Comparison of ENCODE assay signal across 11 mouse cellular contexts in the genomic region with DNA sequence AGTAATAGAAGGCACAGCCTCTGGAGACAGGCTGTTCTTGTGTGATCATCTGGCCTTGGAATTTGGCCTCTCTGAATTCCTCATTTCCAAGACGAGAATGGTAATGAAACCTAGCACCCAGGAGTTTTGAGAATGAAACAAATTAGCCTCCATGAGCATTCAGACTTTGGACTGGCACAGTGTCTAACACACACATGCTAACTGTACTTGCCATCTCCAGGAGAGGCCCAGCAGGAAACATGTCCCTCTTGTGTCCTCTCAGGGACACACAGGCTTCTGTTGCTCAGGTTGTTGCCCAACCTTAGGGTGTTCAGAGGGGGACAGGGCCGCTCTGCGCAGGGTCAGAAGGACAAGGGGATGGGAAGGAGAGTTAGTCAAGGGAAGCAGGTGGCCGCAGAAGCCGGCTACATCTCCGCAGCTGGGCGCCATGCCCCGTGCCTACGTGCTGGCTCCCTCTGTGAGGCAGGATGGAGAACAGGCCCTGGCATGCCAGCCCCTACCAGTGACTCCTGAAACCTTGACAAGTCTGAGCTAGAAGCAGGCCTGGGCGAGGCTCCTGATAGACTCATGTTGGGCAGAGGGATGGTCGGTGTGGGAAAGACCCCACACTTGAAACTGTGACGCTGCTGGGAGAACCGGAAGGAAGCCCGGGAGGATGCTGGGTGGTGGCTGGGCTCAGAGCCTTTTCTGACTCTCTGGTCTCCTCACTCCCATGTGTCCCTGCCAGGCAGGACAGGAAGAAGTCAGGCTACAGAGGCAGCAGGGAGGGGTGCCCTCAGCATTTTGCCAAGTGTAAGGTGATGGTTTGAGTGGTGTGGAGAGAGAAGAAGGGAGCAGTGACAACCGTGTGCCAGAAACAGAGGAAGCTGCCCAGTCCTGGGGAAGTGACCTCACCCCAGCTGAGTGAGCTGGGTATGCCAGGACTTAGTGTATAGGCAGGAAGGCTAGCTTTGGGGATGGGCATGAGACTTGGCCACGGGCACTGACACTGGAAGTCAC. TPM values are rescaled to one million over a fixed set of nuclear protein-coding genes. Genes with fewer than 3 reads are reported as not detected.
DNase-seq lines count a peak whose midpoint lies in the region; ATAC-seq and TF ChIP-seq lines count a peak whose summit lies in the region.
"Had no signal": no experiment of that assay in that cellular context is flagged by ENCODE, and none has a peak within 500 bp of the region (broad histone marks: within the 10 kb centered on the region; RNA-seq: fewer than 3 reads in every experiment).

No protein-coding gene starts in this region.

- no peak overlapping the region for H3K9ac ChIP-seq in heart, embryonic 16.5 days (ENCODE audit: low read length)
- no peak overlapping the region for H3K9ac ChIP-seq in heart, embryonic 11.5 days (ENCODE audit: low read depth, low read length)
- H3K9ac ChIP-seq in hindbrain, embryonic 12.5 days, result no peak overlapping the region
- H3K9ac ChIP-seq: forebrain, embryonic 15.5 days had no signal

- H3K27ac ChIP-seq in heart, embryonic 16.5 days (ENCODE audit: low read length), result no peak overlapping the region
- no peak overlapping the region for H3K27ac ChIP-seq in heart, embryonic 11.5 days (ENCODE audit: low read depth, low read length)
- H3K27ac ChIP-seq in hindbrain, embryonic 12.5 days, result no peak overlapping the region
- H3K27ac ChIP-seq: forebrain, embryonic 15.5 days had no signal

- 0 out of 2 replicates have a peak, but pooled peaks have one; percentile 31 for ATAC-seq in heart, embryonic 16.5 days (replicated peaks; ENCODE audit: extremely low read depth, insufficient read depth, low FRiP score)
- no peak for ATAC-seq in heart, embryonic 11.5 days (replicated peaks; ENCODE audit: insufficient number of reproducible peaks, low FRiP score, low TSS enrichment)
- ATAC-seq in hindbrain, embryonic 12.5 days (ENCODE audit: low FRiP score), result no peak
- ATAC-seq: forebrain, embryonic 15.5 days had no signal

- H3ac ChIP-seq in C2C12 (ENCODE audit: control insufficient read depth, insufficient read length, low read depth), result peak overlapping the region; percentile 6

- no peaks in the 10 kb centered on the region for H3K36me3 ChIP-seq in heart, embryonic 16.5 days (ENCODE audit: control insufficient read depth, insufficient read depth)
- no peaks in the 10 kb centered on the region for H3K36me3 ChIP-seq in heart, embryonic 11.5 days (ENCODE audit: control insufficient read depth, insufficient read depth, low read length)
- no peaks in the 10 kb centered on the region for H3K36me3 ChIP-seq in C2C12 (ENCODE audit: control insufficient read depth, insufficient read depth)
- H3K36me3 ChIP-seq in hindbrain, embryonic 12.5 days, result no peaks in the 10 kb centered on the region
- H3K36me3 ChIP-seq: forebrain, embryonic 15.5 days had no signal

- H3K4me1 ChIP-seq in heart, embryonic 16.5 days (ENCODE audit: control insufficient read depth, insufficient read depth, low read length), result 0 out of 2 replicates have a peak, but pooled peaks cover 2% of the 10 kb centered on the region
- H3K4me1 ChIP-seq in heart, embryonic 11.5 days (ENCODE audit: control insufficient read depth, insufficient read depth, low read length), result peaks cover 5% of the 10 kb centered on the region; the same call in 1 of the 2 replicates
- H3K4me1 ChIP-seq in hindbrain, embryonic 12.5 days, result peaks cover 61% of the 10 kb centered on the region

- no peak overlapping the region for H3K4me2 ChIP-seq in heart, embryonic 16.5 days (ENCODE audit: low read depth, low read length)
- H3K4me2 ChIP-seq in heart, embryonic 11.5 days, result no peak overlapping the region
- no peak overlapping the region for H3K4me2 ChIP-seq in hindbrain, embryonic 12.5 days (replicated peaks)
- H3K4me2 ChIP-seq: forebrain, embryonic 15.5 days had no signal

- H3K27me3 ChIP-seq in heart, embryonic 16.5 days (ENCODE audit: control insufficient read depth, insufficient read depth, low read length), result no peaks in the 10 kb centered on the region
- H3K27me3 ChIP-seq in heart, embryonic 11.5 days (ENCODE audit: control insufficient read depth, insufficient read depth, low read length), result no peaks in the 10 kb centered on the region
- H3K27me3 ChIP-seq in C2C12 (ENCODE audit: control insufficient read depth, insufficient read depth, insufficient read length), result no peaks in the 10 kb centered on the region
- no peaks in the 10 kb centered on the region for H3K27me3 ChIP-seq in hindbrain, embryonic 12.5 days
- H3K27me3 ChIP-seq: forebrain, embryonic 15.5 days had no signal

- DNase-seq in cerebellum, postnatal 25 days, result peak; percentile 61 to 63
- peak; percentile 46 to 66 for DNase-seq in kidney, postnatal 36 days
- DNase-seq in adrenal gland, postnatal 4 days (ENCODE audit: low spot score in 2 of 2), result no peak
- DNase-seq in adipocyte (ENCODE audit: low spot score), result no peak
- DNase-seq: adrenal gland, postnatal 25 days; left cerebral cortex, postnatal 4 days had no signal

- H3K79me3 ChIP-seq in C2C12 (ENCODE audit: low read depth), result peaks cover 2% of the 10 kb centered on the region

- H3K79me2 ChIP-seq in C2C12 (ENCODE audit: control insufficient read depth, insufficient read depth), result no peaks in the 10 kb centered on the region

- no peak for TF ChIP-seq CTCF in C2C12 (IDR thresholded peaks at IDR 0.05; ENCODE audit: control insufficient read depth, insufficient read depth, insufficient read length)

- 71% methylated on average over 16 of the region's 16 CpGs for WGBS in heart, embryonic 16.5 days
- 77% methylated on average over 16 of the region's 16 CpGs for WGBS in heart, embryonic 11.5 days (ENCODE audit: insufficient replicate concordance)
- 83% methylated on average over 16 of the region's 16 CpGs for whole genome bisulfite sequencing in hindbrain, embryonic 12.5 days

- H3K9me3 ChIP-seq in heart, embryonic 16.5 days (replicated peaks; ENCODE audit: control insufficient read depth, low read length), result no peaks in the 10 kb centered on the region
- H3K9me3 ChIP-seq in heart, embryonic 11.5 days (replicated peaks; ENCODE audit: control insufficient read depth, low read length), result no peaks in the 10 kb centered on the region
- no peaks in the 10 kb centered on the region for H3K9me3 ChIP-seq in hindbrain, embryonic 12.5 days (replicated peaks)
- H3K9me3 ChIP-seq: forebrain, embryonic 15.5 days had no signal

- no peak overlapping the region for H3K4me3 ChIP-seq in heart, embryonic 16.5 days (ENCODE audit: low read length)
- H3K4me3 ChIP-seq in heart, embryonic 11.5 days (ENCODE audit: low read depth, low read length), result no peak overlapping the region
- no peak overlapping the region for H3K4me3 ChIP-seq in C2C12 (ENCODE audit: insufficient read depth, poor library complexity, severe bottlenecking)
- H3K4me3 ChIP-seq in hindbrain, embryonic 12.5 days, result no peak overlapping the region
- H3K4me3 ChIP-seq: forebrain, embryonic 15.5 days had no signal

TF ChIP-seq in C2C12, 6 proteins besides CTCF, POLR2A, EP300 and RAD21:
- TF ChIP-seq MAX (IDR thresholded peaks at IDR 0.05), result no peak
- TF ChIP-seq CEBPB (IDR thresholded peaks at IDR 0.05; ENCODE audit: low read depth), result no peak
- TF ChIP-seq MYOD1 (IDR thresholded peaks at IDR 0.05; ENCODE audit: control insufficient read depth, insufficient read length, low read depth), result no peak
- TF ChIP-seq MYOG (IDR thresholded peaks at IDR 0.05; ENCODE audit: control insufficient read depth, extremely low read depth, insufficient read length), result no peak
- TF ChIP-seq USF1 (IDR thresholded peaks at IDR 0.05; ENCODE audit: low read depth), result no peak
- no peak for TF ChIP-seq FOSL1 (IDR thresholded peaks at IDR 0.05; ENCODE audit: insufficient read depth, low read length, poor library complexity, severe bottlenecking)

RNA-seq across cellular contexts. Expression of a gene that starts 33.9 kb away (rescaled TPM):
- 1.7 and 2.0 TPM in 2 replicates for polyA plus RNA-seq in heart, embryonic 16.5 days (2015; fragmentation: Nextera tagmentation; extraction: Ambion mirVana)
- polyA plus RNA-seq in heart, embryonic 11.5 days (2014; fragmentation: Nextera tagmentation; extraction: Ambion mirVana), result 2.2 and 2.4 TPM in 2 replicates
- polyA plus RNA-seq in C2C12 (2012; fragmentation: generic; extraction: Trizol), result 3.0 TPM
- total RNA-seq in adrenal gland, postnatal 4 days (2021), result 10 to 100 TPM; 22.0 to 22.5 TPM
- 12.9 and 13.0 TPM in 2 replicates for polyA plus RNA-seq in hindbrain, embryonic 12.5 days (2016; fragmentation: Nextera tagmentation; extraction: Ambion mirVana)

Comparison
In these comparisons a context has a peak if more than half of its experiments do, and no peak if none do; other contexts are left out.
1. DNase-seq: peak in cerebellum, postnatal 25 days (2 of 2) and kidney, postnatal 36 days (2 of 2); none in adrenal gland, postnatal 4 days (0 of 2) and adipocyte (single experiment).